Comparison of ENCODE assay signal across 11 mouse cellular contexts in the genomic region with DNA sequence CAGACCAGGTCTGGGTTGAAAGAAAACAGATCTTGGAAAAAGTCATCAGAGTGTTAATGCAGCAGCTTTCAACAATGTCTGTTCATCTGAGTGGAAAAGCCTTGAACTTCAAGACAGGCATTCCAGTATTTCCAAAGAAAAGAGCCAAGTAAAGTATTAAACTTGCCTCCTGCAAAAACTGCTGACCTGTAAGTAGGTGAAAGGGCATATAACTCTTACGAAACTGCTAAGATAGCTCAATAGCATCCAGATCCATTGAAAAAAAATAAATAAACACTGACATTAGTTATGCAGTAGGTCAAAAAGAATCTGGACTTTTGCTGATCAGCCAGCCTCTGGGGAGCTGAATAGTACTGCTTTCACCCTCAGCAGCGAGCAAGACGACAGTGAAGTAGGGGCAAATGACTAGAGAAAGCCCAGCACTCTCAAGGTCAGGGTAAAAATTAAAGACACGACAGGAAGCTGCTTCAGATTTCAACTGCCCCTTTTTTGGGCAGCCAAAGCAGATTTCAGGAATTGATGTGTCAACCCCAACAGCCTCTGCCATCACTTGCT. TPM values are rescaled to one million over a fixed set of nuclear protein-coding genes. Genes with fewer than 3 reads are reported as not detected.
DNase-seq lines count a peak whose midpoint lies in the region; ATAC-seq and TF ChIP-seq lines count a peak whose summit lies in the region.
"Had no signal": no experiment of that assay in that cellular context is flagged by ENCODE, and none has a peak within 500 bp of the region (broad histone marks: within the 10 kb centered on the region; RNA-seq: fewer than 3 reads in every experiment).

No protein-coding gene starts in this region.

- no peak overlapping the region for H3K9ac ChIP-seq in heart, embryonic 13.5 days
- no peak overlapping the region for H3K9ac ChIP-seq in midbrain, postnatal 0 days (replicated peaks; ENCODE audit: low read length, poor library complexity, severe bottlenecking)

- H3K27me3 ChIP-seq in heart, embryonic 13.5 days (replicated peaks), result no peaks in the 10 kb centered on the region
- no peaks in the 10 kb centered on the region for H3K27me3 ChIP-seq in midbrain, postnatal 0 days (ENCODE audit: insufficient read depth, low read length)

- peaks cover 11% of the 10 kb centered on the region for H3K36me3 ChIP-seq in heart, embryonic 13.5 days
- no peaks in the 10 kb centered on the region; the same call in 1 of the 2 replicates for H3K36me3 ChIP-seq in midbrain, postnatal 0 days (ENCODE audit: insufficient read depth, low read length)

- peaks cover 9% of the 10 kb centered on the region for H3K4me1 ChIP-seq in brown adipose tissue, adult 24 weeks (ENCODE audit: control insufficient read depth, insufficient read depth, insufficient read length, low read length)
- peaks cover 37% of the 10 kb centered on the region for H3K4me1 ChIP-seq in heart, embryonic 13.5 days
- peaks cover 5% of the 10 kb centered on the region; the same call in 1 of the 2 replicates for H3K4me1 ChIP-seq in midbrain, postnatal 0 days (ENCODE audit: insufficient read depth, low read length)

- no peak for DNase-seq in layer of hippocampus, adult 2 months (ENCODE audit: low spot score in 2 of 2)
- no peak for DNase-seq in layer of hippocampus, postnatal 25 days (ENCODE audit: extremely low spot score in 1 of 2, low spot score in 1 of 2)
- DNase-seq in kidney, postnatal 36 days, result peak; percentile 63 to 87
- DNase-seq in midbrain, postnatal 0 days (ENCODE audit: low spot score), result no peak
- DNase-seq in urinary bladder, adult 2 months (ENCODE audit: low spot score), result no peak
- DNase-seq: left cerebral cortex, postnatal 4 days; thymus, postnatal 36 days had no signal

- TF ChIP-seq CTCF in layer of hippocampus, adult 2 months (conservative IDR thresholded peaks at IDR 0.05), result no peak
- TF ChIP-seq CTCF in midbrain, postnatal 0 days (IDR thresholded peaks at IDR 0.05), result no peak

- ATAC-seq in heart, embryonic 13.5 days (ENCODE audit: extremely low read depth, insufficient number of reproducible peaks, low FRiP score, low TSS enrichment), result no peak
- ATAC-seq in midbrain, postnatal 0 days (ENCODE audit: low FRiP score), result no peak

- no peak overlapping the region for H3K4me3 ChIP-seq in layer of hippocampus, adult 2 months
- peak overlapping the region; percentile 77 for H3K4me3 ChIP-seq in brown adipose tissue, adult 24 weeks (ENCODE audit: insufficient read depth, low read depth, low read length)
- peak overlapping the region; percentile 7; the same call in 1 of the 2 replicates for H3K4me3 ChIP-seq in heart, embryonic 13.5 days
- no peak overlapping the region for H3K4me3 ChIP-seq in midbrain, postnatal 0 days (ENCODE audit: low read depth, low read length)

- H3K4me2 ChIP-seq in heart, embryonic 13.5 days, result peak overlapping the region; percentile 96
- no peak overlapping the region for H3K4me2 ChIP-seq in midbrain, postnatal 0 days (ENCODE audit: low read depth, low read length, poor library complexity, severe bottlenecking)

- H3K9me3 ChIP-seq in heart, embryonic 13.5 days, result no peaks in the 10 kb centered on the region
- H3K9me3 ChIP-seq in midbrain, postnatal 0 days (ENCODE audit: low read length), result no peaks in the 10 kb centered on the region

- WGBS in heart, embryonic 13.5 days, result 33% methylated on average over 4 of the region's 4 CpGs
- 72% methylated on average over 4 of the region's 4 CpGs for WGBS in midbrain, postnatal 0 days

- 0 out of 2 replicates have a peak overlapping the region, but pooled peaks have one; percentile 16 for H3K27ac ChIP-seq in layer of hippocampus, adult 2 months
- peak overlapping the region; percentile 90 for H3K27ac ChIP-seq in brown adipose tissue, adult 24 weeks (replicated peaks; ENCODE audit: low read depth, low read length)
- peak overlapping the region; percentile 48 for H3K27ac ChIP-seq in heart, embryonic 13.5 days (replicated peaks)
- no peak overlapping the region for H3K27ac ChIP-seq in midbrain, postnatal 0 days (ENCODE audit: low read depth, low read length)

RNA-seq across cellular contexts. Expression of a gene that starts 2.3 kb away (rescaled TPM):
- 10 to 100 TPM; 10.7 to 12.4 TPM for total RNA-seq in layer of hippocampus, adult 2 months (2021)
- total RNA-seq in layer of hippocampus, postnatal 25 days (2021), result 10 to 100 TPM in 1 of 2 experiments, 1 to 10 TPM in 1; 9.9 to 14.4 TPM
- polyA plus RNA-seq in brown adipose tissue, adult 24 weeks (2012; ENCODE audit: insufficient read depth, insufficient read length, missing spikeins), result 22.0 and 24.9 TPM in 2 replicates
- polyA plus RNA-seq in heart, embryonic 13.5 days (2015; fragmentation: Nextera tagmentation; extraction: Ambion mirVana), result 6.4 and 8.7 TPM in 2 replicates
- total RNA-seq in midbrain, postnatal 0 days (2014; rRNA removed), result 13.2 and 13.6 TPM in 2 replicates
- 12.8 and 13.0 TPM in 2 replicates for polyA plus RNA-seq in midbrain, postnatal 0 days (2015; fragmentation: Nextera tagmentation; extraction: Ambion mirVana)
- polyA plus RNA-seq in urinary bladder, adult 2 months (2012; rRNA removed), result 26.2 and 30.0 TPM in 2 replicates

RNA-seq across cellular contexts. Expression of a gene that starts 30.1 kb away (rescaled TPM):
- 1 to 10 TPM; 8.5 to 8.9 TPM for total RNA-seq in layer of hippocampus, adult 2 months (2021)
- 1 to 10 TPM; 4.3 to 9.1 TPM for total RNA-seq in layer of hippocampus, postnatal 25 days (2021)
- polyA plus RNA-seq in brown adipose tissue, adult 24 weeks (2012; ENCODE audit: insufficient read depth, insufficient read length, missing spikeins), result 6.5 and 7.8 TPM in 2 replicates
- polyA plus RNA-seq in heart, embryonic 13.5 days (2015; fragmentation: Nextera tagmentation; extraction: Ambion mirVana), result 0.22 and 0.25 TPM in 2 replicates
- total RNA-seq in midbrain, postnatal 0 days (2014; rRNA removed), result not detected in 2 replicates
- polyA plus RNA-seq in midbrain, postnatal 0 days (2015; fragmentation: Nextera tagmentation; extraction: Ambion mirVana), result 0.65 and 0.85 TPM in 2 replicates
- 16.5 and 17.0 TPM in 2 replicates for polyA plus RNA-seq in urinary bladder, adult 2 months (2012; rRNA removed)
- total RNA-seq: MEL had no signal
- polyA plus RNA-seq: neural tube, embryonic 11.5 days had no signal

Comparison
In these comparisons a context has a peak if more than half of its experiments do, and no peak if none do; other contexts are left out.
1. DNase-seq: peak in kidney, postnatal 36 days (2 of 2); none in layer of hippocampus, adult 2 months (0 of 2), layer of hippocampus, postnatal 25 days (0 of 2), midbrain, postnatal 0 days (single experiment) and urinary bladder, adult 2 months (single experiment).
2. H3K4me3 ChIP-seq: peak in brown adipose tissue, adult 24 weeks (single experiment) and heart, embryonic 13.5 days (single experiment); none in layer of hippocampus, adult 2 months (single experiment) and midbrain, postnatal 0 days (single experiment).